ENCODE assay signal across 20 mouse cellular contexts in the genomic region with DNA sequence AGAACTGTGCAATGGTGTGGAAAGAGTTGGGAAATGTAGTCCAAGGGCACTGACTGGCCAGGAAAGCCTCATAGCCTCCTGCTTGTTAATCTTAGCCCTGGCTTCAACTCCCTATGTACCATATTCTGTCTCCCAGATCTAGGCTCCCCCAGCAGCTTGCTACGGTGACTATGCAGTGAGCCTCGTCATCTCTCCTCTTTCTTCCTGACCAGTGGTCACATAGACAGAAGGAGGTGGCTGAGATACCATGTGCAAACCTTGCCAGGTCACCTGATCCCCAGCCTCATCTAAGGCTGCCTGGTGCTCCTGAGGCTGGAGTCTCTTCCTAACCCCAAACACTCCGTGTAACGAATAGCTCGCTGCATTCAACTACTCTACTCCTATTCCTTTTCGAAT. TPM values are rescaled to one million over a fixed set of nuclear protein-coding genes. Genes with fewer than 3 reads are reported as not detected.
DNase-seq lines count a peak whose midpoint lies in the region; ATAC-seq lines count a peak whose summit lies in the region.
"Had no signal": no experiment of that assay in that cellular context is flagged by ENCODE, and none has a peak within 500 bp of the region (broad histone marks: within the 10 kb centered on the region; RNA-seq: fewer than 3 reads in every experiment).

No protein-coding gene starts in this region.

- no peak for ATAC-seq in forebrain, embryonic 13.5 days
- no peak for ATAC-seq in midbrain, embryonic 14.5 days (ENCODE audit: low FRiP score, low TSS enrichment)

- peaks cover 88% of the 10 kb centered on the region for H3K27me3 ChIP-seq in forebrain, embryonic 13.5 days
- H3K27me3 ChIP-seq in midbrain, embryonic 14.5 days (ENCODE audit: control insufficient read depth, insufficient read depth, low read length): peaks cover 82% of the 10 kb centered on the region

- peak; percentile 32 for DNase-seq in ES-CJ7 (ENCODE audit: low read depth, low spot score)
- peak; percentile 36 for DNase-seq in ZHBTc4 (ENCODE audit: low read depth, low spot score)
- DNase-seq in midbrain, embryonic 14.5 days: no peak
- no peak for DNase-seq in thymus, adult 18-20 months
- no peak for DNase-seq in spleen, postnatal 10 days (ENCODE audit: low spot score in 2 of 2)
- no peak for DNase-seq in gastrocnemius, adult 8-10 months (ENCODE audit: low spot score in 2 of 2)
- DNase-seq: adrenal gland, adult 2 months; cerebellum, adult 18-20 months; kidney, adult 9 months; right cerebral cortex, adult 18-20 months; spleen, adult 18-20 months had no signal

- H3K9me3 ChIP-seq in forebrain, embryonic 13.5 days (replicated peaks): no peaks in the 10 kb centered on the region
- no peaks in the 10 kb centered on the region for H3K9me3 ChIP-seq in midbrain, embryonic 14.5 days (ENCODE audit: control insufficient read depth, low read length)
- H3K9me3 ChIP-seq: hindbrain, embryonic 15.5 days had no signal

- peak overlapping the region; percentile 57; the same call in 1 of the 2 replicates for H3K4me3 ChIP-seq in forebrain, embryonic 13.5 days
- no peak overlapping the region for H3K4me3 ChIP-seq in midbrain, embryonic 14.5 days (replicated peaks; ENCODE audit: low read depth, low read length)

- WGBS in forebrain, embryonic 13.5 days: 1% methylated on average over 6 of the region's 6 CpGs
- WGBS in midbrain, embryonic 14.5 days: 1% methylated on average over 6 of the region's 6 CpGs

- peaks cover 67% of the 10 kb centered on the region for H3K4me1 ChIP-seq in forebrain, embryonic 13.5 days
- 0 out of 2 replicates have a peak, but pooled peaks cover 4% of the 10 kb centered on the region for H3K4me1 ChIP-seq in midbrain, embryonic 14.5 days (ENCODE audit: control insufficient read depth, insufficient read depth, low read length)

- no peaks in the 10 kb centered on the region for H3K36me3 ChIP-seq in forebrain, embryonic 13.5 days (ENCODE audit: poor library complexity, severe bottlenecking)
- H3K36me3 ChIP-seq in midbrain, embryonic 14.5 days (ENCODE audit: control insufficient read depth, insufficient read depth, low read length): no peaks in the 10 kb centered on the region
- H3K36me3 ChIP-seq: hindbrain, embryonic 15.5 days had no signal

- peak overlapping the region; percentile 71 for H3K4me2 ChIP-seq in forebrain, embryonic 13.5 days
- peak overlapping the region; percentile 48 for H3K4me2 ChIP-seq in midbrain, embryonic 14.5 days (ENCODE audit: low read length)
- H3K4me2 ChIP-seq: liver, embryonic 11.5 days had no signal

- H3K27ac ChIP-seq in forebrain, embryonic 13.5 days: peak overlapping the region; percentile 92
- peak overlapping the region; percentile 75 for H3K27ac ChIP-seq in midbrain, embryonic 14.5 days (replicated peaks; ENCODE audit: low read depth, low read length)
- H3K27ac ChIP-seq: hindbrain, embryonic 15.5 days had no signal

- H3K9ac ChIP-seq in forebrain, embryonic 13.5 days: peak overlapping the region; percentile 71
- no peak overlapping the region; the same call in 1 of the 2 replicates for H3K9ac ChIP-seq in midbrain, embryonic 14.5 days (replicated peaks; ENCODE audit: low read length)
- H3K9ac ChIP-seq: hindbrain, embryonic 15.5 days had no signal

RNA-seq across cellular contexts. Expression of a gene that starts 6.7 kb away (rescaled TPM):
- polyA plus RNA-seq in forebrain, embryonic 13.5 days (2015; fragmentation: Nextera tagmentation; extraction: Ambion mirVana): 18.2 and 22.4 TPM in 2 replicates
- polyA plus RNA-seq in midbrain, embryonic 14.5 days (2014; fragmentation: Nextera tagmentation; extraction: Ambion mirVana): 19.9 and 20.2 TPM in 2 replicates
- total RNA-seq in gastrocnemius, adult 8-10 months (2022): not detected
- total RNA-seq: adrenal gland, adult 2 months; gastrocnemius, postnatal 4 days; megakaryocyte-erythroid progenitor cell, adult 5-6 weeks had no signal
- polyA plus RNA-seq: adrenal gland, adult 2 months; heart, embryonic 14.5 days; liver, embryonic 11.5 days; lung, embryonic 16.5 days; neural tube, embryonic 14.5 days; urinary bladder, adult 2 months had no signal

Comparison
In these comparisons a context has a peak if more than half of its experiments do, and no peak if none do; other contexts are left out.
1. DNase-seq: peak in ES-CJ7 (single experiment) and ZHBTc4 (single experiment); none in midbrain, embryonic 14.5 days (single experiment), thymus, adult 18-20 months (0 of 2), spleen, postnatal 10 days (0 of 2) and gastrocnemius, adult 8-10 months (0 of 2).